Mouse (Mus musculus): Measurements from ENCODE around the gene Qtrt2. TPM values are rescaled to one million over a fixed set of nuclear protein-coding genes. Genes with fewer than 3 reads are reported as not detected.

Gene Qtrt2
- polyA plus RNA-seq, 1 experiment from 2014 or later: 17.6 TPM

- WGBS: 91% methylated on average over 6 of the region's 6 CpGs
- no peaks in the 10 kb centered on the region for H3K9me3 ChIP-seq (ENCODE audit: control insufficient read depth, low read length)
- H3K4me2 ChIP-seq (ENCODE audit: low read length): no peak overlapping the region
- H3K36me3 ChIP-seq (ENCODE audit: control insufficient read depth, insufficient read depth, low read length): no peaks in the 10 kb centered on the region
- no peak overlapping the region for H3K9ac ChIP-seq (ENCODE audit: low read depth, low read length)
- no peak for ATAC-seq
- no peak overlapping the region for H3K27ac ChIP-seq (ENCODE audit: low read depth, low read length)
- H3K4me3 ChIP-seq (ENCODE audit: low read length): no peak overlapping the region
- H3K27me3 ChIP-seq (replicated peaks; ENCODE audit: control insufficient read depth, insufficient read depth, low read length): no peaks in the 10 kb centered on the region
- H3K4me1 ChIP-seq (ENCODE audit: control insufficient read depth, insufficient read depth, low read depth, low read length): no peaks in the 10 kb centered on the region
These were observed 6.4 kb upstream of the Qtrt2 start for GRCm38 (mm10) chr16:43933041-43933440.

GRCm38 (mm10) chr16:43932319-43932718 is 5.7 kb upstream of the Qtrt2 start:
- Histone ChIP-seq H3K9me3 (ENCODE audit: control insufficient read depth, low read length) (no peaks in the 10 kb centered on the region), H3K9ac (ENCODE audit: low read depth, low read length) (no peak overlapping the region), H3K4me2 (ENCODE audit: low read length) (no peak overlapping the region), H3K4me3 (ENCODE audit: low read length) (no peak overlapping the region), H3K36me3 (ENCODE audit: control insufficient read depth, insufficient read depth, low read length) (no peaks in the 10 kb centered on the region), H3K27ac (ENCODE audit: low read depth, low read length) (no peak overlapping the region), H3K27me3 (replicated peaks; ENCODE audit: control insufficient read depth, insufficient read depth, low read length) (no peaks in the 10 kb centered on the region), H3K4me1 (ENCODE audit: control insufficient read depth, insufficient read depth, low read depth, low read length) (no peaks in the 10 kb centered on the region)
- no peak for ATAC-seq
- 87% methylated on average over 7 of the region's 7 CpGs for WGBS

GRCm38 (mm10) chr16:43931502-43931901 is 4.9 kb upstream of the Qtrt2 start:
- Histone ChIP-seq H3K27ac (ENCODE audit: low read depth, low read length) (no peak overlapping the region; the same call in 1 of the 2 replicates), H3K4me1 (ENCODE audit: control insufficient read depth, insufficient read depth, low read depth, low read length) (no peaks in the 10 kb centered on the region), H3K27me3 (replicated peaks; ENCODE audit: control insufficient read depth, insufficient read depth, low read length) (no peaks in the 10 kb centered on the region), H3K4me2 (ENCODE audit: low read length) (no peak overlapping the region), H3K4me3 (ENCODE audit: low read length) (no peak overlapping the region), H3K9me3 (ENCODE audit: control insufficient read depth, low read length) (no peaks in the 10 kb centered on the region), H3K36me3 (ENCODE audit: control insufficient read depth, insufficient read depth, low read length) (no peaks in the 10 kb centered on the region), H3K9ac (ENCODE audit: low read depth, low read length) (no peak overlapping the region)
- peak; percentile 48 for ATAC-seq
- 45% methylated on average over 3 of the region's 3 CpGs for WGBS

- no peak for ATAC-seq
- H3K4me2 ChIP-seq (ENCODE audit: low read length): no peak overlapping the region
- no peak overlapping the region for H3K4me3 ChIP-seq (ENCODE audit: low read length)
- no peak overlapping the region for H3K27ac ChIP-seq (ENCODE audit: low read depth, low read length)
- H3K27me3 ChIP-seq (replicated peaks; ENCODE audit: control insufficient read depth, insufficient read depth, low read length): no peaks in the 10 kb centered on the region
- H3K36me3 ChIP-seq (ENCODE audit: control insufficient read depth, insufficient read depth, low read length): no peaks in the 10 kb centered on the region
- no peaks in the 10 kb centered on the region for H3K9me3 ChIP-seq (ENCODE audit: control insufficient read depth, low read length)
- H3K4me1 ChIP-seq (ENCODE audit: control insufficient read depth, insufficient read depth, low read depth, low read length): no peaks in the 10 kb centered on the region
- H3K9ac ChIP-seq (ENCODE audit: low read depth, low read length): no peak overlapping the region
These were observed 4.0 kb upstream of the Qtrt2 start for GRCm38 (mm10) chr16:43930577-43930976.

GRCm38 (mm10) chr16:43925846-43926245 is 763 bp downstream of the Qtrt2 start:
- no peaks in the 10 kb centered on the region for H3K4me1 ChIP-seq (ENCODE audit: control insufficient read depth, insufficient read depth, low read depth, low read length)
- 91% methylated on average over 1 of the region's 1 CpGs for WGBS
- H3K4me3 ChIP-seq (ENCODE audit: low read length): no peak overlapping the region
- H3K9me3 ChIP-seq (ENCODE audit: control insufficient read depth, low read length): no peaks in the 10 kb centered on the region
- H3K36me3 ChIP-seq (ENCODE audit: control insufficient read depth, insufficient read depth, low read length): no peaks in the 10 kb centered on the region
- H3K27me3 ChIP-seq (replicated peaks; ENCODE audit: control insufficient read depth, insufficient read depth, low read length): no peaks in the 10 kb centered on the region
- no peak overlapping the region for H3K9ac ChIP-seq (ENCODE audit: low read depth, low read length)
- ATAC-seq: no peak
- no peak overlapping the region for H3K4me2 ChIP-seq (ENCODE audit: low read length)
- H3K27ac ChIP-seq (ENCODE audit: low read depth, low read length): no peak overlapping the region

GRCm38 (mm10) chr16:43925001-43925558 is 1.5 kb downstream of the Qtrt2 start:
- 43% methylated on average over 6 of the region's 6 CpGs for WGBS
- Histone ChIP-seq H3K27ac (ENCODE audit: low read depth, low read length) (no peak overlapping the region), H3K36me3 (ENCODE audit: control insufficient read depth, insufficient read depth, low read length) (no peaks in the 10 kb centered on the region), H3K9ac (ENCODE audit: low read depth, low read length) (no peak overlapping the region), H3K4me1 (ENCODE audit: control insufficient read depth, insufficient read depth, low read depth, low read length) (no peaks in the 10 kb centered on the region), H3K4me2 (ENCODE audit: low read length) (no peak overlapping the region), H3K27me3 (replicated peaks; ENCODE audit: control insufficient read depth, insufficient read depth, low read length) (no peaks in the 10 kb centered on the region), H3K9me3 (ENCODE audit: control insufficient read depth, low read length) (no peaks in the 10 kb centered on the region), H3K4me3 (ENCODE audit: low read length) (no peak overlapping the region)
- ATAC-seq: peak; percentile 76

GRCm38 (mm10) chr16:43922630-43923029 is 4.0 kb downstream of the Qtrt2 start:
- Histone ChIP-seq H3K4me1 (ENCODE audit: control insufficient read depth, insufficient read depth, low read depth, low read length) (no peaks in the 10 kb centered on the region), H3K9me3 (ENCODE audit: control insufficient read depth, low read length) (no peaks in the 10 kb centered on the region), H3K4me3 (ENCODE audit: low read length) (no peak overlapping the region), H3K4me2 (ENCODE audit: low read length) (no peak overlapping the region), H3K27ac (ENCODE audit: low read depth, low read length) (no peak overlapping the region), H3K27me3 (replicated peaks; ENCODE audit: control insufficient read depth, insufficient read depth, low read length) (no peaks in the 10 kb centered on the region), H3K9ac (ENCODE audit: low read depth, low read length) (no peak overlapping the region), H3K36me3 (ENCODE audit: control insufficient read depth, insufficient read depth, low read length) (no peaks in the 10 kb centered on the region)
- WGBS: 73% methylated on average over 3 of the region's 3 CpGs
- no peak for ATAC-seq

GRCm38 (mm10) chr16:43922024-43922423 is 4.6 kb downstream of the Qtrt2 start:
- Histone ChIP-seq H3K4me2 (ENCODE audit: low read length) (no peak overlapping the region), H3K27me3 (replicated peaks; ENCODE audit: control insufficient read depth, insufficient read depth, low read length) (no peaks in the 10 kb centered on the region), H3K4me1 (ENCODE audit: control insufficient read depth, insufficient read depth, low read depth, low read length) (no peaks in the 10 kb centered on the region), H3K4me3 (ENCODE audit: low read length) (no peak overlapping the region), H3K9ac (ENCODE audit: low read depth, low read length) (no peak overlapping the region), H3K36me3 (ENCODE audit: control insufficient read depth, insufficient read depth, low read length) (no peaks in the 10 kb centered on the region), H3K9me3 (ENCODE audit: control insufficient read depth, low read length) (no peaks in the 10 kb centered on the region), H3K27ac (ENCODE audit: low read depth, low read length) (no peak overlapping the region)
- ATAC-seq: no peak
- WGBS: 59% methylated on average over 2 of the region's 2 CpGs

GRCm38 (mm10) chr16:43918867-43919266 is 7.7 kb downstream of the Qtrt2 start:
- Histone ChIP-seq H3K27me3 (replicated peaks; ENCODE audit: control insufficient read depth, insufficient read depth, low read length) (no peaks in the 10 kb centered on the region), H3K9me3 (ENCODE audit: control insufficient read depth, low read length) (no peaks in the 10 kb centered on the region), H3K27ac (ENCODE audit: low read depth, low read length) (no peak overlapping the region), H3K4me3 (ENCODE audit: low read length) (no peak overlapping the region), H3K36me3 (ENCODE audit: control insufficient read depth, insufficient read depth, low read length) (no peaks in the 10 kb centered on the region), H3K9ac (ENCODE audit: low read depth, low read length) (no peak overlapping the region), H3K4me2 (ENCODE audit: low read length) (no peak overlapping the region), H3K4me1 (ENCODE audit: control insufficient read depth, insufficient read depth, low read depth, low read length) (no peaks in the 10 kb centered on the region)
- WGBS: 92% methylated on average over 3 of the region's 3 CpGs
- ATAC-seq: no peak

GRCm38 (mm10) chr16:43908881-43909280 is 17.7 kb downstream of the Qtrt2 start:
- ATAC-seq: no peak
- H3K27me3 ChIP-seq (replicated peaks; ENCODE audit: control insufficient read depth, insufficient read depth, low read length): no peaks in the 10 kb centered on the region
- no peak overlapping the region for H3K27ac ChIP-seq (ENCODE audit: low read depth, low read length)
- WGBS: 85% methylated on average over 2 of the region's 2 CpGs
- H3K9me3 ChIP-seq (ENCODE audit: control insufficient read depth, low read length): no peaks in the 10 kb centered on the region
- H3K36me3 ChIP-seq (ENCODE audit: control insufficient read depth, insufficient read depth, low read length): no peaks in the 10 kb centered on the region
- no peak overlapping the region for H3K9ac ChIP-seq (ENCODE audit: low read depth, low read length)
- H3K4me1 ChIP-seq (ENCODE audit: control insufficient read depth, insufficient read depth, low read depth, low read length): no peaks in the 10 kb centered on the region
- no peak overlapping the region for H3K4me2 ChIP-seq (ENCODE audit: low read length)
- H3K4me3 ChIP-seq (ENCODE audit: low read length): no peak overlapping the region
